Mouse (Mus musculus) embryonic facial prominence, embryonic 10.5 days (tissue): ENCODE results near the gene Ctso. TPM values are rescaled to one million over a fixed set of nuclear protein-coding genes. Genes with fewer than 3 reads are reported as not detected.

Source experiments
- DNase-seq: peaks from one replicate; pipeline ENCODE4 v3.0.0-alpha.2; 2017; ENCODE audit warnings: low spot score
- H3K27ac ChIP-seq: fragments of 300-500 bp; sonication (generic); replicated peaks from 2 replicates; pipeline ENCODE4 v1.5.1; 2016; ENCODE audit warnings: mild to moderate bottlenecking
- H3K27me3 ChIP-seq: fragments of 300-500 bp; sonication (generic); replicated peaks from 2 replicates; pipeline ENCODE4 v1.6.1; 2016; ENCODE audit warnings: low read depth, mild to moderate bottlenecking; ENCODE audit not compliant: poor library complexity, severe bottlenecking
- H3K36me3 ChIP-seq: fragments of 300-500 bp; sonication (generic); replicated peaks from 2 replicates; pipeline ENCODE4 v1.6.1; 2016; ENCODE audit warnings: mild to moderate bottlenecking, moderate library complexity
- H3K4me1 ChIP-seq: fragments of 300-500 bp; sonication (generic); 2 replicates; pipeline ENCODE4 v1.6.1; 2016
- H3K4me3 ChIP-seq: fragments of 300-500 bp; sonication (generic); 2 replicates; pipeline ENCODE4 v1.5.1; 2016; ENCODE audit warnings: mild to moderate bottlenecking, moderate library complexity
- H3K9me3 ChIP-seq: fragments of 300-500 bp; sonication (generic); 2 replicates; pipeline ENCODE4 v1.6.1; 2016; ENCODE audit warnings: mild to moderate bottlenecking
- WGBS: fragments of 180-500 bp; shearing (Covaris S2); methylation state at CpG from one replicate; pipeline ENCODE4 v1.1.7; 2016; 5-methylcytosine and 5-hydroxymethylcytosine counted together
- polyA plus RNA-seq: library from polyadenylated mRNA; unstranded; fragments of >200 nt; fragmentation: Nextera tagmentation; extraction: Ambion mirVana; gene quantifications from 2 replicates; pipeline ENCODE4 v1.2.1, GENCODE M21; 2016

Ctso gene
- polyA plus RNA-seq, 1 experiment from 2014 or later = 5.3 TPM

GRCm38 (mm10) chr3:81926764-81927325 is 5.6 kb upstream of the Ctso start:
- no peaks in the 10 kb centered on the region for H3K27me3 ChIP-seq
- no peaks in the 10 kb centered on the region for H3K9me3 ChIP-seq
- DNase-seq = peak; percentile 29
- H3K27ac ChIP-seq = no peak overlapping the region
- 72% methylated on average over 9 of the region's 9 CpGs for WGBS
- H3K4me3 ChIP-seq = no peak overlapping the region
- no peaks in the 10 kb centered on the region for H3K36me3 ChIP-seq
- peaks cover 6% of the 10 kb centered on the region; the same call in 1 of the 2 replicates for H3K4me1 ChIP-seq

- H3K27me3 ChIP-seq = no peaks in the 10 kb centered on the region
- peaks cover 11% of the 10 kb centered on the region; the same call in 1 of the 2 replicates for H3K4me1 ChIP-seq
- H3K36me3 ChIP-seq = no peaks in the 10 kb centered on the region
- H3K27ac ChIP-seq = no peak overlapping the region
- H3K4me3 ChIP-seq = no peak overlapping the region
- WGBS = 88% methylated on average over 1 of the region's 1 CpGs
- no peak for DNase-seq
- H3K9me3 ChIP-seq = no peaks in the 10 kb centered on the region
These were observed 3.3 kb upstream of the Ctso start for GRCm38 (mm10) chr3:81929073-81929472.

GRCm38 (mm10) chr3:81931695-81932094 is 706 bp upstream of the Ctso start:
- no peak overlapping the region for H3K27ac ChIP-seq

GRCm38 (mm10) chr3:81933348-81933747 is 947 bp downstream of the Ctso start:
- DNase-seq = no peak
- no peak overlapping the region for H3K4me3 ChIP-seq
- H3K27me3 ChIP-seq = no peaks in the 10 kb centered on the region
- H3K9me3 ChIP-seq = no peaks in the 10 kb centered on the region
- H3K27ac ChIP-seq = no peak overlapping the region
- no peaks in the 10 kb centered on the region for H3K36me3 ChIP-seq
- 84% methylated on average over 4 of the region's 4 CpGs for WGBS
- 0 out of 2 replicates have a peak, but pooled peaks cover 8% of the 10 kb centered on the region for H3K4me1 ChIP-seq

More at GRCm38 (mm10) chr3:81931695-81932094, 706 bp upstream of the Ctso start:
- H3K27me3 ChIP-seq = no peaks in the 10 kb centered on the region
- no peak overlapping the region for H3K4me3 ChIP-seq
- H3K9me3 ChIP-seq = no peaks in the 10 kb centered on the region
- no peak for DNase-seq
- 78% methylated on average over 3 of the region's 3 CpGs for WGBS
- H3K36me3 ChIP-seq = no peaks in the 10 kb centered on the region
- peaks cover 11% of the 10 kb centered on the region; the same call in 1 of the 2 replicates for H3K4me1 ChIP-seq

GRCm38 (mm10) chr3:81938924-81939323 is 6.5 kb downstream of the Ctso start:
- H3K36me3 ChIP-seq = no peaks in the 10 kb centered on the region
- H3K4me1 ChIP-seq = 0 out of 2 replicates have a peak, but pooled peaks cover 4% of the 10 kb centered on the region
- H3K4me3 ChIP-seq = no peak overlapping the region
- H3K27ac ChIP-seq = no peak overlapping the region
- 78% methylated on average over 3 of the region's 3 CpGs for WGBS
- no peak for DNase-seq
- H3K27me3 ChIP-seq = no peaks in the 10 kb centered on the region
- H3K9me3 ChIP-seq = no peaks in the 10 kb centered on the region

- Histone ChIP-seq H3K4me3 (no peak overlapping the region), H3K9me3 (no peaks in the 10 kb centered on the region), H3K27me3 (no peaks in the 10 kb centered on the region), H3K36me3 (no peaks in the 10 kb centered on the region), H3K27ac (no peak overlapping the region), H3K4me1 (0 out of 2 replicates have a peak, but pooled peaks cover 4% of the 10 kb centered on the region)
- 85% methylated on average over 3 of the region's 3 CpGs for WGBS
- no peak for DNase-seq
These were observed 9.9 kb downstream of the Ctso start for GRCm38 (mm10) chr3:81942341-81942740.

GRCm38 (mm10) chr3:81943097-81943496 is 10.7 kb downstream of the Ctso start:
- 88% methylated on average over 3 of the region's 3 CpGs for WGBS
- H3K9me3 ChIP-seq = no peaks in the 10 kb centered on the region
- no peaks in the 10 kb centered on the region for H3K27me3 ChIP-seq
- DNase-seq = no peak
- no peak overlapping the region for H3K4me3 ChIP-seq
- H3K27ac ChIP-seq = no peak overlapping the region
- H3K36me3 ChIP-seq = no peaks in the 10 kb centered on the region
- H3K4me1 ChIP-seq = 0 out of 2 replicates have a peak, but pooled peaks cover 4% of the 10 kb centered on the region

- 88% methylated on average over 7 of the region's 7 CpGs for WGBS
- H3K4me3 ChIP-seq = no peak overlapping the region
- no peaks in the 10 kb centered on the region for H3K9me3 ChIP-seq
- no peak for DNase-seq
- no peak overlapping the region for H3K27ac ChIP-seq
- H3K27me3 ChIP-seq = no peaks in the 10 kb centered on the region
- no peaks in the 10 kb centered on the region for H3K4me1 ChIP-seq
- no peaks in the 10 kb centered on the region for H3K36me3 ChIP-seq
These were observed 12.5 kb downstream of the Ctso start for GRCm38 (mm10) chr3:81944851-81945393.

- no peak for DNase-seq
- Histone ChIP-seq H3K36me3 (no peaks in the 10 kb centered on the region), H3K4me1 (peaks cover 4% of the 10 kb centered on the region; the same call in 1 of the 2 replicates), H3K9me3 (no peaks in the 10 kb centered on the region), H3K4me3 (no peak overlapping the region), H3K27ac (no peak overlapping the region), H3K27me3 (no peaks in the 10 kb centered on the region)
- 78% methylated on average over 1 of the region's 1 CpGs for WGBS
These were observed 16.6 kb downstream of the Ctso start for GRCm38 (mm10) chr3:81949048-81949447.

GRCm38 (mm10) chr3:81951785-81952184 is 19.4 kb downstream of the Ctso start:
- Histone ChIP-seq H3K27ac (no peak overlapping the region), H3K4me1 (peaks cover 4% of the 10 kb centered on the region; the same call in 1 of the 2 replicates), H3K4me3 (no peak overlapping the region), H3K27me3 (no peaks in the 10 kb centered on the region), H3K36me3 (no peaks in the 10 kb centered on the region), H3K9me3 (no peaks in the 10 kb centered on the region)
- no peak for DNase-seq
- 82% methylated on average over 2 of the region's 2 CpGs for WGBS

GRCm38 (mm10) chr3:81957484-81957883 is 25.1 kb downstream of the Ctso start:
- H3K9me3 ChIP-seq = no peaks in the 10 kb centered on the region
- 91% methylated on average over 5 of the region's 5 CpGs for WGBS
- H3K4me1 ChIP-seq = peaks cover 4% of the 10 kb centered on the region; the same call in 1 of the 2 replicates
- H3K36me3 ChIP-seq = no peaks in the 10 kb centered on the region
- no peak overlapping the region for H3K27ac ChIP-seq
- H3K4me3 ChIP-seq = no peak overlapping the region
- no peak for DNase-seq
- no peaks in the 10 kb centered on the region for H3K27me3 ChIP-seq

GRCm38 (mm10) chr3:81961336-81961735 is 28.9 kb downstream of the Ctso start:
- no peak overlapping the region for H3K27ac ChIP-seq
- H3K27me3 ChIP-seq = no peaks in the 10 kb centered on the region
- no peaks in the 10 kb centered on the region for H3K9me3 ChIP-seq
- H3K36me3 ChIP-seq = no peaks in the 10 kb centered on the region
- DNase-seq = no peak
- H3K4me1 ChIP-seq = no peaks in the 10 kb centered on the region
- WGBS = 81% methylated on average over 5 of the region's 5 CpGs
- H3K4me3 ChIP-seq = no peak overlapping the region

- 79% methylated on average over 5 of the region's 5 CpGs for WGBS
- Histone ChIP-seq H3K27me3 (no peaks in the 10 kb centered on the region), H3K36me3 (no peaks in the 10 kb centered on the region), H3K27ac (no peak overlapping the region), H3K4me1 (no peaks in the 10 kb centered on the region), H3K4me3 (no peak overlapping the region), H3K9me3 (no peaks in the 10 kb centered on the region)
- no peak for DNase-seq
These were observed 31.4 kb downstream of the Ctso start for GRCm38 (mm10) chr3:81963768-81964167.
